Comparison of ENCODE assay signal across 24 mouse cellular contexts in the genomic region with DNA sequence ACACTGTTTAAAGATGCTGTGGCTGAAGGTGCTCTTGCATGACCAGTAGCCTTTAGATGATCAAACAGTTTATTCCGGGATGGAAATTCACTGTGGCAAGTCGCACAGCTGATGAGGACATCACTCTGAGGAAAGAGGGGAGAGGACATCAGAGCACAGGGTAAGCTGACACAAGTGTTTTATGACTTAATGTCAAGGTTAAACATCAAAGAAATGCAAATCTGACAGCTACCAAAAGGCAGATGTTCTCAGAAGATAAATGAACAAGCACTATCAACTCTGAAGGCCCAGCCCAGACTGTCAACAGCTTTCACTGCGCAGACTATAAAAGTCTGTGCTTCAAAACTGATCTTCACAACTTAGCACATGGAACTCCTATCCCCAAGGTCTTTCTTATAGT. TPM values are rescaled to one million over a fixed set of nuclear protein-coding genes. Genes with fewer than 3 reads are reported as not detected.
A peak's percentile ranks its signal among the peaks of the same experiment; 100 is the strongest.
DNase-seq lines count a peak whose midpoint lies in the region; ATAC-seq and TF ChIP-seq lines count a peak whose summit lies in the region.
"Had no signal": no experiment of that assay in that cellular context is flagged by ENCODE, and none has a peak within 500 bp of the region (broad histone marks: within the 10 kb centered on the region; RNA-seq: fewer than 3 reads in every experiment).

No protein-coding gene starts in this region.

- 88% methylated on average over 3 of the region's 3 CpGs for WGBS in lung, postnatal 0 days

- no peaks in the 10 kb centered on the region for H3K9me3 ChIP-seq in lung, postnatal 0 days (ENCODE audit: low read length)
- H3K9me3 ChIP-seq: embryonic facial prominence, embryonic 10.5 days; forebrain, embryonic 10.5 days; heart, embryonic 10.5 days; hindbrain, embryonic 13.5 days; intestine, embryonic 15.5 days had no signal

- H3K4me2 ChIP-seq in lung, postnatal 0 days (replicated peaks; ENCODE audit: low read depth, low read length), result no peak overlapping the region
- H3K4me2 ChIP-seq: hindbrain, embryonic 13.5 days; intestine, embryonic 15.5 days had no signal

- no peak overlapping the region for H3K4me3 ChIP-seq in lung, postnatal 0 days (ENCODE audit: low read depth, low read length)
- H3K4me3 ChIP-seq: embryonic facial prominence, embryonic 10.5 days; forebrain, embryonic 10.5 days; heart, embryonic 10.5 days; hindbrain, embryonic 13.5 days; intestine, embryonic 15.5 days had no signal

- H3K9ac ChIP-seq in lung, postnatal 0 days (replicated peaks; ENCODE audit: low read depth), result no peak overlapping the region
- H3K9ac ChIP-seq: hindbrain, embryonic 13.5 days; intestine, embryonic 15.5 days had no signal

- no peaks in the 10 kb centered on the region for H3K27me3 ChIP-seq in lung, postnatal 0 days (replicated peaks; ENCODE audit: insufficient read depth, low read length)
- H3K27me3 ChIP-seq: CH12.LX; hindbrain, embryonic 13.5 days; intestine, embryonic 15.5 days had no signal

- H3K27ac ChIP-seq in lung, postnatal 0 days (ENCODE audit: low read length), result no peak overlapping the region
- H3K27ac ChIP-seq: embryonic facial prominence, embryonic 10.5 days; forebrain, embryonic 10.5 days; heart, embryonic 10.5 days; hindbrain, embryonic 13.5 days; hindbrain, postnatal 0 days; intestine, embryonic 15.5 days had no signal

- peaks cover 19% of the 10 kb centered on the region for H3K36me3 ChIP-seq in lung, postnatal 0 days (ENCODE audit: insufficient read depth, low read length)

- TF ChIP-seq CTCF in lung, postnatal 0 days (IDR thresholded peaks at IDR 0.05), result no peak

- peak; percentile 65 to 87 for DNase-seq in adrenal gland, adult (ENCODE audit: inconsistent age in 2 of 2, low spot score in 1 of 2)
- no peak for DNase-seq in adrenal gland, adult 18-20 months (ENCODE audit: low spot score in 2 of 2)
- DNase-seq in CD4-positive helper T cell, adult 2 months (ENCODE audit: low read depth, low spot score), result peak; percentile 25
- peak; percentile 26 for DNase-seq in ZHBTc4 (ENCODE audit: low read depth, low spot score)
- peak; percentile 6 for DNase-seq in adrenal gland, postnatal 25 days
- no peak for DNase-seq in layer of hippocampus, adult 11-12 months (ENCODE audit: low spot score)
- no peak for DNase-seq in lung, postnatal 0 days (ENCODE audit: low spot score)
- DNase-seq: B cell, adult 2 months; cerebellum, adult 18-20 months; cerebellum, adult 9-11 months; cerebellum, postnatal 36 days; heart, adult 18-20 months; heart, postnatal 10 days; heart, postnatal 4 days; kidney, adult 18-20 months had no signal

- H3K4me1 ChIP-seq in lung, postnatal 0 days (ENCODE audit: insufficient read depth, low read depth, low read length), result no peaks in the 10 kb centered on the region
- H3K4me1 ChIP-seq: embryonic facial prominence, embryonic 10.5 days; forebrain, embryonic 10.5 days; heart, embryonic 10.5 days; hindbrain, embryonic 13.5 days; intestine, embryonic 15.5 days had no signal

- no peak for TF ChIP-seq EP300 in lung, postnatal 0 days (IDR thresholded peaks at IDR 0.05)

- ATAC-seq in activated CD4-positive, CD25-positive, alpha-beta regulatory T cell, adult 4 months, result no peak
- no peak for ATAC-seq in lung, postnatal 0 days
- ATAC-seq: forebrain, embryonic 14.5 days; hindbrain, postnatal 0 days; intestine, embryonic 15.5 days had no signal

RNA-seq across cellular contexts. Expression of a gene that starts 23.2 kb away (rescaled TPM):
- 10 to 100 TPM; 43.6 to 44.8 TPM for total RNA-seq in adrenal gland, adult 18-20 months (2021)
- 35.7 and 50.6 TPM in 2 replicates for total RNA-seq in adrenal gland, postnatal 25 days (2021)
- polyA plus RNA-seq in activated CD4-positive, CD25-positive, alpha-beta regulatory T cell, adult 4 months (2017; shearing (Covaris generic)), result 10 to 100 TPM; 11.7 to 13.9 TPM
- 10.0 and 11.8 TPM in 2 replicates for polyA plus RNA-seq in lung, postnatal 0 days (2015; fragmentation: Nextera tagmentation; extraction: Ambion mirVana)

RNA-seq across cellular contexts. Expression of a gene that starts 38.6 kb away (rescaled TPM):
- 10 to 100 TPM; 49.7 to 51.4 TPM for total RNA-seq in adrenal gland, adult 18-20 months (2021)
- total RNA-seq in adrenal gland, postnatal 25 days (2021), result 42.7 and 45.6 TPM in 2 replicates
- polyA plus RNA-seq in activated CD4-positive, CD25-positive, alpha-beta regulatory T cell, adult 4 months (2017; shearing (Covaris generic)), result 100 to 1,000 TPM; 145 to 167 TPM
- 52.3 and 64.6 TPM in 2 replicates for polyA plus RNA-seq in lung, postnatal 0 days (2015; fragmentation: Nextera tagmentation; extraction: Ambion mirVana)

RNA-seq across cellular contexts. Expression of a gene that starts 38.7 kb away (rescaled TPM):
- total RNA-seq in adrenal gland, adult 18-20 months (2021), result 10 to 100 TPM; 12.0 to 15.3 TPM
- total RNA-seq in adrenal gland, postnatal 25 days (2021), result 14.8 and 19.7 TPM in 2 replicates
- polyA plus RNA-seq in activated CD4-positive, CD25-positive, alpha-beta regulatory T cell, adult 4 months (2017; shearing (Covaris generic)), result 10 to 100 TPM; 26.8 TPM
- polyA plus RNA-seq in lung, postnatal 0 days (2015; fragmentation: Nextera tagmentation; extraction: Ambion mirVana), result 16.1 and 16.8 TPM in 2 replicates

Comparison
In these comparisons a context has a peak if more than half of its experiments do, and no peak if none do; other contexts are left out.
1. DNase-seq: peak in adrenal gland, adult (2 of 2), CD4-positive helper T cell, adult 2 months (single experiment), ZHBTc4 (single experiment) and adrenal gland, postnatal 25 days (single experiment); none in adrenal gland, adult 18-20 months (0 of 2), layer of hippocampus, adult 11-12 months (single experiment) and lung, postnatal 0 days (single experiment).